Mouse (Mus musculus): ENCODE results near the gene Stk24. TPM values are rescaled to one million over a fixed set of nuclear protein-coding genes. Genes with fewer than 3 reads are reported as not detected.

Gene Stk24
- polyA plus RNA-seq, 1 experiment = 29.8 TPM

DNA sequence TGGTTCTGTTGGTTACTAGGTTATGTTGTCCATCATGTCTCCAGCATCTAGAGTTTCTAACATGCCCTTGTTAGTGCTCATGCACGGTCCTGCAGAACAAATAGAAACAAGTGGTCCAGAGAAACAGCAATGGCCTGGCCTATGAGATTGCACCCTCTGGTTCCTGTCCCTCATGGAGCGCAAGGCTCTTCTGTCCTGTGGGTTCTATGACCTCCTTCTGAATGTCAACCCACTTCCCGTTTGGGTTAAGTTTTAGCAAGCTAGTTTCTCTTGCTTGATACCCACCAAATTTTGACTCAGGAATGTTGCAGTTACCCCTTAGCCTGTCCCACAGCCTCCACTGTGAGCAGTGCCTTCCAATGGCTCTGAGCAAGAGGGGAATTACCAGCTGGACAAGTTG, 29.1 kb upstream of the Stk24 start:
- Histone ChIP-seq H3K27me3 (ENCODE audit: control insufficient read depth, insufficient read depth, insufficient read length) (no peaks in the 10 kb centered on the region), H3ac (ENCODE audit: control insufficient read depth, insufficient read length, low read depth) (no peak overlapping the region), H3K36me3 (ENCODE audit: control insufficient read depth, insufficient read depth) (no peaks in the 10 kb centered on the region), H3K4me3 (ENCODE audit: insufficient read depth, poor library complexity, severe bottlenecking) (no peak overlapping the region), H3K79me2 (ENCODE audit: control insufficient read depth, insufficient read depth) (no peaks in the 10 kb centered on the region), H3K79me3 (ENCODE audit: low read depth) (no peaks in the 10 kb centered on the region)
- TF ChIP-seq CEBPB (IDR thresholded peaks at IDR 0.05; ENCODE audit: low read depth) (no peak), MAX (IDR thresholded peaks at IDR 0.05) (no peak), USF1 (IDR thresholded peaks at IDR 0.05; ENCODE audit: low read depth) (no peak), CTCF (IDR thresholded peaks at IDR 0.05; ENCODE audit: control insufficient read depth, insufficient read depth, insufficient read length) (no peak), MYOD1 (IDR thresholded peaks at IDR 0.05; ENCODE audit: control insufficient read depth, insufficient read length, low read depth) (no peak), FOSL1 (IDR thresholded peaks at IDR 0.05; ENCODE audit: insufficient read depth, low read length, poor library complexity, severe bottlenecking) (no peak), MYOG (IDR thresholded peaks at IDR 0.05; ENCODE audit: control insufficient read depth, extremely low read depth, insufficient read length) (no peak)

DNA sequence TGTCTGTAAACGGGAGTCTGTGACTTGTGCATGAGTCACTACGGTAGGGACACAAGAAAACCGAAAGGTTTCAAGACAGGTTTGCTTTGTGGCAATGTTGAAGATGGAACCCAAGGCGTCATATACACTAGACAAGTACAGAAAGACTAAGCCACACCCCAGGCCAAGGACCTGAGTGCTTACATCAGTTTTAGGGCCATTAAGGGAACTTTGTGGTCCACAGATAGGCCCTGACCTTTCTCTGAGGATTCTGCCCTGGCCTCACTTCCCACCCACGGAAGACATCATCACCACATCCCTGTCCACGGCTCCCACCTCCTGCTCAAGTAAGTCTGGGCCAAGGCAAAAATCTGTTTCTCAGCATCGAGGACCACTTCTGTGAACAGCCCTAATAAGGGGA, 27.1 kb upstream of the Stk24 start:
- H3K79me2 ChIP-seq (ENCODE audit: control insufficient read depth, insufficient read depth) = no peaks in the 10 kb centered on the region
- no peak overlapping the region for H3ac ChIP-seq (ENCODE audit: control insufficient read depth, insufficient read length, low read depth)
- H3K27me3 ChIP-seq (ENCODE audit: control insufficient read depth, insufficient read depth, insufficient read length) = no peaks in the 10 kb centered on the region
- H3K4me3 ChIP-seq (ENCODE audit: insufficient read depth, poor library complexity, severe bottlenecking) = no peak overlapping the region
- no peaks in the 10 kb centered on the region for H3K36me3 ChIP-seq (ENCODE audit: control insufficient read depth, insufficient read depth)
- TF ChIP-seq USF1 (IDR thresholded peaks at IDR 0.05; ENCODE audit: low read depth) = no peak
- no peak for TF ChIP-seq MYOG (IDR thresholded peaks at IDR 0.05; ENCODE audit: control insufficient read depth, extremely low read depth, insufficient read length)
- TF ChIP-seq FOSL1 (IDR thresholded peaks at IDR 0.05; ENCODE audit: insufficient read depth, low read length, poor library complexity, severe bottlenecking) = no peak
- no peak for TF ChIP-seq CEBPB (IDR thresholded peaks at IDR 0.05; ENCODE audit: low read depth)
- no peak for TF ChIP-seq MYOD1 (IDR thresholded peaks at IDR 0.05; ENCODE audit: control insufficient read depth, insufficient read length, low read depth)
- no peak for TF ChIP-seq MAX (IDR thresholded peaks at IDR 0.05)
- TF ChIP-seq CTCF (IDR thresholded peaks at IDR 0.05; ENCODE audit: control insufficient read depth, insufficient read depth, insufficient read length) = no peak
- H3K79me3 ChIP-seq (ENCODE audit: low read depth) = no peaks in the 10 kb centered on the region

DNA sequence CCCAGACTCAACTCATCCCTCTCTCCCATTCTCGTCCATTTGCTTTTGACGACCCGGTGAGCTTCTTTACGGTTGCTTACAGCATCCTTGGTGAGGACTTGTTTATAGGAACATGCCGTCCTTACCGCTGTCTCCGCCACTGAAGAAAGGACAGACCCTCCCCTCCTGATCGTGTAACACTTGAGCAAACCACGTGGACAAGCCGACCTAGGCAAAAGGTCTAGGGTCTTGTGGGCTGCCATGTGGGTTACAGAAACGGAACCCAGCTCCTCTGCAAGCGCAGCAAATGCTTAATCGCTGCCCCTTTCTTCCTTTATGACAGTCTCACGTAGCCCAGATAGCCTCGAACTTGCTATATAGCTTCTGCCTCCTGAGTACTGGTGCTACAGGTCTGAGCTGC, 25.7 kb upstream of the Stk24 start:
- no peak overlapping the region for H3K4me3 ChIP-seq (ENCODE audit: insufficient read depth, poor library complexity, severe bottlenecking)
- no peak for TF ChIP-seq CEBPB (IDR thresholded peaks at IDR 0.05; ENCODE audit: low read depth)
- no peak for TF ChIP-seq MAX (IDR thresholded peaks at IDR 0.05)
- no peaks in the 10 kb centered on the region for H3K27me3 ChIP-seq (ENCODE audit: control insufficient read depth, insufficient read depth, insufficient read length)
- H3ac ChIP-seq (ENCODE audit: control insufficient read depth, insufficient read length, low read depth) = no peak overlapping the region
- H3K79me2 ChIP-seq (ENCODE audit: control insufficient read depth, insufficient read depth) = no peaks in the 10 kb centered on the region
- no peaks in the 10 kb centered on the region for H3K79me3 ChIP-seq (ENCODE audit: low read depth)
- H3K36me3 ChIP-seq (ENCODE audit: control insufficient read depth, insufficient read depth) = no peaks in the 10 kb centered on the region

- Histone ChIP-seq H3ac (ENCODE audit: control insufficient read depth, insufficient read length, low read depth) (no peak overlapping the region), H3K79me3 (ENCODE audit: low read depth) (no peaks in the 10 kb centered on the region), H3K27me3 (ENCODE audit: control insufficient read depth, insufficient read depth, insufficient read length) (no peaks in the 10 kb centered on the region), H3K4me3 (ENCODE audit: insufficient read depth, poor library complexity, severe bottlenecking) (no peak overlapping the region), H3K79me2 (ENCODE audit: control insufficient read depth, insufficient read depth) (no peaks in the 10 kb centered on the region), H3K36me3 (ENCODE audit: control insufficient read depth, insufficient read depth) (no peaks in the 10 kb centered on the region)
- TF ChIP-seq CTCF (IDR thresholded peaks at IDR 0.05; ENCODE audit: control insufficient read depth, insufficient read depth, insufficient read length) = no peak
- no peak for TF ChIP-seq MYOD1 (IDR thresholded peaks at IDR 0.05; ENCODE audit: control insufficient read depth, insufficient read length, low read depth)
These were observed 25.3 kb upstream of the Stk24 start for GRCm38 (mm10) chr14:121405120-121405519.

DNA sequence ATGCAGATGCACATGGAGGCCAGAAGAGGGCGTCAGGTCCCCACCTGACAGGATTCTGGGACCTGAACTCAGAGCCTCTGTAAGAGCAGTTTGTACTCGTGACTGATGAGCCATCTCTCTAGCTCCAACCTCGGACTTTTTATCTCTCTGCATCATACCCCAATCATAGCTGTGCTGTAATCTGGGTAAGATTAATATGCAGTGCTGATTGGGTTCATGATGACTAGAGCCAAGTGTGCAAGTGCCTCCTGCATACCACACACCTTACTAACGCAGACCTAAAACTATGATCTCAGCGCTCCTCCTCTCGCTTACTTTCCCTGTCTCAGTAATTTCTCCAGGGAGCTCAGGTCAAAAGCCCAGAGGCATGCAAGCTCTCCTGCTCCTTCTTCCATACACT, 19.9 kb upstream of the Stk24 start:
- H3K27me3 ChIP-seq (ENCODE audit: control insufficient read depth, insufficient read depth, insufficient read length) = no peaks in the 10 kb centered on the region
- H3K4me3 ChIP-seq (ENCODE audit: insufficient read depth, poor library complexity, severe bottlenecking) = no peak overlapping the region
- H3K79me3 ChIP-seq (ENCODE audit: low read depth) = no peaks in the 10 kb centered on the region
- H3K36me3 ChIP-seq (ENCODE audit: control insufficient read depth, insufficient read depth) = no peaks in the 10 kb centered on the region
- no peaks in the 10 kb centered on the region for H3K79me2 ChIP-seq (ENCODE audit: control insufficient read depth, insufficient read depth)
- no peak overlapping the region for H3ac ChIP-seq (ENCODE audit: control insufficient read depth, insufficient read length, low read depth)
- TF ChIP-seq FOSL1 (IDR thresholded peaks at IDR 0.05; ENCODE audit: insufficient read depth, low read length, poor library complexity, severe bottlenecking) (no peak), MYOD1 (IDR thresholded peaks at IDR 0.05; ENCODE audit: control insufficient read depth, insufficient read length, low read depth) (peak; percentile 52)

DNA sequence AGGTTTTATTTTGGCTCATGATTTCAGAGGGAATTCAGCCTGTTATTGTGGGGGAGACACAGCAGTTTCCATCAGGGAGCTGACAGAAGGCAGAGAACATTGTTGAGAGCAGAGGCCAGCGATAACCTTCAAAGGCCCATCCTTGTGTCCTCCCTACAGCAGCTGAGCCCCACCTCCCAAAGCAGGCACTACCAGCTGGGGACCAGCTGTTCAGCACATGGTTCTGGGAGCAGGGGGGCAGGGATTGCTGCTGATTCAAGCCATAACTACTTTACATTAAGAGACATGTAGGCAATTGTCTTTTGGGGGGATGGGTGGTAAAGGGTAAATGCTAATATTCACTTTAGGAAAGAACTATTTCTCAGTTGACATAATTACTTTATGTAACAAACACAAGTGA, 17.7 kb upstream of the Stk24 start:
- TF ChIP-seq USF1 (IDR thresholded peaks at IDR 0.05; ENCODE audit: low read depth) = no peak
- TF ChIP-seq CEBPB (IDR thresholded peaks at IDR 0.05; ENCODE audit: low read depth) = no peak
- no peak for TF ChIP-seq MYOG (IDR thresholded peaks at IDR 0.05; ENCODE audit: control insufficient read depth, extremely low read depth, insufficient read length)
- no peak for TF ChIP-seq CTCF (IDR thresholded peaks at IDR 0.05; ENCODE audit: control insufficient read depth, insufficient read depth, insufficient read length)
- TF ChIP-seq FOSL1 (IDR thresholded peaks at IDR 0.05; ENCODE audit: insufficient read depth, low read length, poor library complexity, severe bottlenecking) = no peak
- TF ChIP-seq MAX (IDR thresholded peaks at IDR 0.05) = no peak
- no peak for TF ChIP-seq MYOD1 (IDR thresholded peaks at IDR 0.05; ENCODE audit: control insufficient read depth, insufficient read length, low read depth)
- H3K4me3 ChIP-seq (ENCODE audit: insufficient read depth, poor library complexity, severe bottlenecking) = no peak overlapping the region
- no peak overlapping the region for H3ac ChIP-seq (ENCODE audit: control insufficient read depth, insufficient read length, low read depth)
- H3K27me3 ChIP-seq (ENCODE audit: control insufficient read depth, insufficient read depth, insufficient read length) = no peaks in the 10 kb centered on the region
- no peaks in the 10 kb centered on the region for H3K79me2 ChIP-seq (ENCODE audit: control insufficient read depth, insufficient read depth)
- H3K36me3 ChIP-seq (ENCODE audit: control insufficient read depth, insufficient read depth) = no peaks in the 10 kb centered on the region
- H3K79me3 ChIP-seq (ENCODE audit: low read depth) = no peaks in the 10 kb centered on the region

Data from C2C12 (cell line).